Mouse (Mus musculus): ENCODE data around the gene Vmn2r7.
"Not testable (repeated sequence)": the region's sequence is repeated elsewhere in the genome, so short reads cannot be mapped to it uniquely, and the experiment has no call there.

Vmn2r7 gene

DNA sequence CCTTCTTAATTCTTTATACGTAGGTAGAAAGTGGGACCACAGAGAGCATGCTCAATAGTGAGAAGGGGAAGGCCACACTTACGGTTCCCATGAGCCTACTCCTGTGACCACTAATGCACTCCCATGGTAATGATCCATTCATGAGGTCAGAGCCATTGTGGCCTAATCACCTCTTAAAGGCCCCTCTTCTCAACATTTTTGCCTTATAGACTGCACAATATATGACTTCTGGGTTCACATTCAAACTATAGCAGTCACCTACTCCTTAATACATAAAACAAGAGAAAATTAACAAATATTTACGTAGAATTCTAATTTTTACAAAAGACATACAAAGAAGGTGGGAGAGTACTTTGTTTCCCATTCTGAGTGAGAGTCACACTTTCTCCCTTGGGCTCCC, at the start of gene Vmn2r7:
Gene Vmn2r7, minus strand, starts transcription at position 101 of the 400 bp plus-strand sequence.
- DNase-seq (ENCODE audit: low spot score in 2 of 2): not testable (repeated sequence)

DNA sequence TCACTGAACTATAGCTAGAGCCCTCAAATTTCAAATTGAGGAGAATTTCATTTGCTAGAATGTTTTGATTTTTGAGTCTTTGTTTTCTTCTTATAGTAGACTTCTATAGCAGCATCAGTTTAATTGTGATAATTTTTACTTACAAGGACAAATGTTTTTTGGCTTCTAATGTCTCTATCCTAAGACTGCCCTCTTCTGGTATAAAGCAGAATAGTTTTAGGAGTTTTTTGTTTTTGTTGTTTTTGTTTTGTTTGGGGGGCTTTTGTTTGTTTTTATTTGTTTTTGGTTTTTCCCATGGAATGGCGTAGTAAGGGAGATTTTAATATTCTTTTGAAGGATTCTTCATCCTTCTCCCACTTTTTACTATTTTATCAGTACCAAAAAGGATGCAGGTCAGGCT, 45.2 kb upstream of the Vmn2r7 start:
- DNase-seq (ENCODE audit: low spot score in 2 of 2): no peak

- no peak for DNase-seq (ENCODE audit: low spot score in 2 of 2)
Measured at GRCm38 (mm10) chr3:64878199-64878977, 33.8 kb upstream of the Vmn2r7 start.

GRCm38 (mm10) chr3:64876669-64877068, 32.1 kb upstream of the Vmn2r7 start:
- no peak for DNase-seq (ENCODE audit: low spot score in 2 of 2)

DNA sequence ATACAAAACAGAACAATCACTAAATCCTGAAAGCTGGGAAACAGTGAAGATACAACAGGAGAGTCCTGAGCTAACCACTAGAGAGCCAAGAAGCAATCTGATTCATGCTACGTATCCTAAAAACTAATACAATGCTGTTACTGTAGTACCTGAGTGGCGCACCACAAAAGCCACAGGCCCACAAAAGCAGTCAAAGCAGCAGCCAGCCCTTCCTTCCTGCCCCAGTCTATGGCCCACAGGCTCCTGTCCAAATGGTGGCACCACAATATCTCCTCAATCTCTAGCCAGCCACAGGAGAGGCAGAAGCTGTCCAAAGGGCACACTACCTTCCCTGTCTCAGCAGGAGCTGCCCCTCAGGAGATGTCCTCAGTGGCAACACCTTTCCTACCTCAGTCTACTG, 1.7 kb downstream of the Vmn2r7 start:
- DNase-seq (ENCODE audit: low spot score in 2 of 2): no peak

- no peak for DNase-seq (ENCODE audit: low spot score in 2 of 2)
Measured at GRCm38 (mm10) chr3:64842299-64842698, 2.3 kb downstream of the Vmn2r7 start.

DNA sequence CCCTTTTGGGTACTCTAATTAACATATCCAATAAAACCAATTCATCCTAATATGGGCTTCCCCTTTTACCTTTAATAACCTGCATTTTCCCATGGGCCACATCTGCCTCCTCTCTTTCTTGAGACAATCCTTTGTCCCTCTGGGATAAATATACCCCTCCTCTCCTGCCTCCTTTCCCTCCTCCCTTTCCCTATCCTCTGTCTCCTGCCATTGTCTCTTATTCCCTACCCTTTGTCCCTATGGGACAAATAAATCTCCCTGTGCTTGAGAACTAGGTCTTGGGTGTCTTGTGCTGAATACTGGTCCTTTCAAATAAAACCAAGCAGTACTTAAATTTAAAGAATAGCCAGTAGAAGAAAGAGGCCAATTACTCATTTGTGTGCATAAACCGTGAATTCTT, 13.4 kb downstream of the Vmn2r7 start:
- no peak for DNase-seq (ENCODE audit: low spot score in 2 of 2)

DNA sequence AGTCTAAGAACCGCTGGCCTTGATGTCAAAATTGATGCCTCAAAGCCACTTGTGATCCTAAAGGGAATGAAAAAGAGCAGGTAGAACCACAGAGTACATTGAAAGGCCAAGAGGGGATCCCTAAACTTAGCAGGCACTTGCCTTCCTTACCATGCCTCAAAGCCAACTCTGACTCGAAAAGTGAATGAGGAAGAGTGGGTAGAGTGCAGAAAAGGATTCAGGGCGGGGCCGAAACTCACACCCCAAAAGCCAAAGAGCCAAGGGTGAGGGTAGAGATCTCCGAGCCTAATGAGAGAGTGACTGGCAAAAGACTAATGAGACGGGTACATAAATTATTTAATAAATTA, 53.3 kb downstream of the Vmn2r7 start:
- no peak for DNase-seq (ENCODE audit: low spot score in 2 of 2)

GRCm38 (mm10) chr3:64790509-64791244, 53.9 kb downstream of the Vmn2r7 start:
- no peak for DNase-seq (ENCODE audit: low spot score in 2 of 2)

DNA sequence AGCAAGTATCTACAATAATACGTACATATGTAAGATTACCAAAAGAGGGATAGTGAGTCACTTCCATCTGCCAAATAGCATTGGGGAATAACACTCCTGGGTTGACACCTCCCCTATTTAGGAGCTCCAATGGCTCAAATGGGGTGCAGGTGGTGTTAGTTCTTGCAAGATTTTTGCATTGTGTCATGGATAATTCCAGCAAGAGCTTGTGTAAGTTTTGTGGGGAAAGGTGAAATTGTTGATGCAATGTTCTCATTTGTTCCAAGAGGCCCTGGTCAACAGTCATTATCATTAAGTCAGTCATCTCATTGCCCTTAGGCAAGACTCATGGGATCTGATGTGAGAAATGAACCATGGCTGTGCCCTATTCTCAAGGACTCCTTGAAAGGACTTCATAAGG, 61.7 kb downstream of the Vmn2r7 start:
- no peak for DNase-seq (ENCODE audit: low spot score in 2 of 2)

DNA sequence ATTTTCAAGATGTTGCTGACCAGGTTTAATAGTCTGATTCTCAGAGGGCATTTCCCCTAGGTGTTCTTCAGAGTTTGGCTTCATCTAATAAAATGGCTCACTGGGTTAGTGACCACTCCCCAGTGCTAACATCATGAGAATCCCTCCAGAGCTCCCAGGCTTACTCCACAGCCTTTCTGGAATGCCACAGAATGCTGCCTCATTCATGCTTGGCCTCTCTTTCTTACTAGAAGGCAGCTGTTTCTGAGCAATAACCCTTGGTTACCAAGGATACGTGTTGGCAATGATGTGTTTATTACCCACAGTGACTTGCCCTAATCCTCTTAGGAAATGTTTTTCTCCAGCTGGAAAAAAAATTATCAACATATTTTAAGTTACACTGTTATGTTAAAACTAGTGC, 72.4 kb downstream of the Vmn2r7 start:
- no peak for DNase-seq (ENCODE audit: low spot score in 2 of 2)

GRCm38 (mm10) chr3:64756145-64756544, 88.4 kb downstream of the Vmn2r7 start:
- no peak for DNase-seq (ENCODE audit: low spot score in 2 of 2)

DNA sequence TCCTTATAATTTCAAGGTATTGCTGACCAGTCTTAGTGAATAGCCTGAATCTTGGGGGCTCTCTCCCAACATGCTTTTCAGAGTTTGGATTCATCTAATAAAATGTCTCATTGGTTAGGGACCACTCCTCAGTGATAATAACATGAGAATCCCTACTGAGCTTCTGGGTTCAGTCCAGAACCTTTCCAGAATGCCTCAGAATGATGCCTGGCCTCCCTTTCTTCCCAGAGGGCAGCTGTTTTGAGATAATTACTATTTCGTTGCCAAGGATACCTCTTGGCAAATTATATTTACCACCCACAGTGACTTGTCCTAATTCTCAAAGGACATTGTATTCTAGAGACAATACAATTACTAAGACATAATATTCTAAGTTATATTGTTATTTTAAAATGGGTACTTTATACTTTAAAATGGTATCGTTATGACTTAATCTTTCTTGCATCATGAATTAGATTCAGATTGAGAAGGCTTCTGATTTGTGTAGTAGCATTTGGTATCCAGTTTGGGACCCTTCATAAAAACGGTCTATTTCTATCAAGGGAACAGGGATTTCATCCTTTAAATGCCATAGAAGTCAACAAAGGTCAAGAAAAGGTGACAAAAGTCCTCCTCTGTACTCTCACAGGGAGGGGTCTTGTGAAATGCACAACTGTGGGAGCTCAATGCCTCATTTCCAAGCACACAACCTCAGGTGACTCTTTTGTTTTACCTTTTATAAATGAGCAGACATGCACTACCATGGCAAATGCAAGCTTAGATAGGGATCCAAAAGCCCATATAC, 117.2 kb downstream of the Vmn2r7 start:
- DNase-seq (ENCODE audit: low spot score in 2 of 2): not testable (repeated sequence)

DNA sequence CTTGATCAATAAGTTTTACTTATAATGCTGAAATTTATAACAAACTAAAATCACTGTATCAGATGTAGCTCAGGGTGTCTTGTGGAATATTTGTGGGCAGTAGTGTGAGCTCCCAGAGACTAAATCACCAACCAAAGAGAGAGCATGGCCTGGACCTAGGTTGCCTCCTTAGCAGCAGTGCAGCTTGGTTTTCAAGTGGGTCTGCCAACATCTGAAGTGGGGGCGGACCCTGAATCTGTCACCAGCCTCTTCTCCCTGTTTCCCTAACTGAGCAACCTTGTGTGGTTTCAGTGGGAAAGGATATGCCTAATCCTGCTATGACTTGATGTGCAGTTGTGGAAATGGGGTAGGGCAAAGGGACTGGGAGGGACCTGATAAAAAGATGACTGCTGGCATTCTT, 118.8 kb downstream of the Vmn2r7 start:
- not testable (repeated sequence) for DNase-seq (ENCODE audit: low spot score in 2 of 2)

- DNase-seq (ENCODE audit: low spot score in 2 of 2): not testable (repeated sequence)
Measured at GRCm38 (mm10) chr3:64676069-64676468, 168.5 kb downstream of the Vmn2r7 start.
